Mouse (Mus musculus) kidney, adult 2 months (tissue): Measurements from ENCODE around the gene Wrb.

ENCODE experiments used
- CTCF ChIP-seq: fragments of 200-500 bp; conservative IDR thresholded peaks from 2 replicates; pipeline ENCODE4 v1.5.1; 2011; ENCODE audit warnings: low read depth, mild to moderate bottlenecking, control low read depth, low read length, moderate library complexity, mixed read lengths; ENCODE audit not compliant: insufficient read depth, insufficient read length
- POLR2A ChIP-seq: fragments of 200-500 bp; IDR thresholded peaks from one replicate; pipeline ENCODE4 v1.6.1; 2011; ENCODE audit warnings: low read depth, low read length, control low read depth

GRCm38 (mm10) chr16:96128466-96128865 lies 16.7 kb upstream of the Wrb start:
- TF ChIP-seq POLR2A (no peak), CTCF (no peak)
